Mouse (Mus musculus) C2C12 (cell line): ENCODE measurements at regions not wholly inside any gene's neighbourhood (a gene's known extent, or its start where the extent isn't known, plus 50 kb on each side); places are given as distances from the start of the nearest gene placed in this dataset.

Experiments
- H3K27me3 ChIP-seq: one replicate; pipeline ENCODE4 v1.6.1; 2011; ENCODE audit not compliant: control insufficient read depth, insufficient read depth, insufficient read length
- H3K36me3 ChIP-seq: one replicate; pipeline ENCODE4 v1.6.1; 2011; ENCODE audit not compliant: control insufficient read depth, insufficient read depth
- H3K4me3 ChIP-seq: one replicate; pipeline ENCODE4 v1.5.1; 2011; ENCODE audit warnings: mild to moderate bottlenecking, control low read depth; ENCODE audit not compliant: poor library complexity, insufficient read depth, severe bottlenecking
- H3K79me2 ChIP-seq: one replicate; pipeline ENCODE4 v1.6.1; 2011; ENCODE audit not compliant: control insufficient read depth, insufficient read depth
- H3K79me3 ChIP-seq: one replicate; pipeline ENCODE4 v1.6.1; 2011; ENCODE audit warnings: low read depth, control low read depth
- H3ac ChIP-seq: one replicate; pipeline ENCODE3; 2011; ENCODE audit warnings: low read depth; ENCODE audit not compliant: control insufficient read depth, insufficient read length
- CEBPB ChIP-seq: IDR thresholded peaks from one replicate; pipeline ENCODE4 v1.6.1; 2011; ENCODE audit warnings: low read depth, mild to moderate bottlenecking, control low read depth, moderate library complexity
- CTCF ChIP-seq: IDR thresholded peaks from one replicate; pipeline ENCODE4 v1.5.1; 2011; ENCODE audit not compliant: control insufficient read depth, insufficient read depth, insufficient read length
- FOSL1 ChIP-seq: IDR thresholded peaks from one replicate; pipeline ENCODE4 v1.8.0; 2011; ENCODE audit warnings: mild to moderate bottlenecking, low read length; ENCODE audit not compliant: poor library complexity, insufficient read depth, severe bottlenecking
- MAX ChIP-seq: IDR thresholded peaks from one replicate; pipeline ENCODE4 v1.6.1; 2011; ENCODE audit warnings: mild to moderate bottlenecking, control low read depth
- MYOD1 ChIP-seq: IDR thresholded peaks from one replicate; pipeline ENCODE4 v1.6.1; 2011; ENCODE audit warnings: low read depth; ENCODE audit not compliant: control insufficient read depth, insufficient read length
- MYOG ChIP-seq: IDR thresholded peaks from one replicate; pipeline ENCODE4 v1.6.1; 2011; ENCODE audit not compliant: control insufficient read depth, insufficient read length; ENCODE audit errors: extremely low read depth
- USF1 ChIP-seq: IDR thresholded peaks from one replicate; pipeline ENCODE4 v1.6.1; 2011; ENCODE audit warnings: low read depth, mild to moderate bottlenecking, control low read depth, moderate library complexity

DNA sequence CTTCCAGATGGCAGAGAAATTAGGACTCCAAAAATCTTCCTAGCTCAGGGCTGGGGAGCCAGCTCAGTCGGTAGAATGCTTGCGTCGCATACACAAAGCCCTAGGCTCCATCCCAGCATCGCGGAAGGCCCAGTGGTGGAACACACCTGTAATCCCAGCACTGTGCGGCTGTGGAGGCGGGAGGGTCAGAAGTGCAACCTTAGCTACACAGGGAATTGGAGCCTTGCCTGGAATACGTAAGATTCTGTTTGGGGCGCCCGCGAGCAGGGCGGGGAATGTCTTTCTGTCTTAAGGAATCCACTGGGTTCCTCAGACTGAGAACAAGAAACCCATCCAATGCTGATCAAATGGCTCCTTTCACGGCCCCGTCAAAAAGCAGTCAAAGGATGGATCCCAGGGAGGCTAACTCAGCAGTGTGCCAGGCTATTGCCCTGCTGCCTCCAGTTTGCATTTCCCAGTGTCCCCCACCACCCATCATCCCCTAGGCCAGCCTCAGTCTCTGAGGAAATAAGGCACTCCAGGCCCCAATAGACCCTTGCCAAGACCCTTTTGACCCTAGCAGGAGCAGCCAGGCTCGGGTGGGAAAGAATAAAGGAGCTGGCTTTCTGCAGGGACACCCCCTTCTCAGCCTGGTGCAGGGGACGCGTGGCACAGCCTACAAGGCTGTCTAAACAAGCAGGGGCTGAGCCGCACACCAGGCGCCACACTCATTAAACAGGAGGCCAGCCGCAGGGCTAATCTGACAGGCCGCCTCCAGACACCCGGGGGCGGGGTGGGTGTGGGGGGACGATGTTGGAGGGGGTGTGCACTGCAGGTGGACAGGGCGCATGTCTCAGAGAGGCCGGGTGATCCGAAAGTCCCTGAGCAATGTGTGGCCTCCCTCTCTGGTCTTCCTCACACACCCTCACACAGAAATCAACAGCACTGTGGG lies 407.1 kb downstream of the H2al1j start:
- Histone ChIP-seq H3K27me3 (no peaks in the 10 kb centered on the region), H3K4me3 (no peak overlapping the region)
- TF ChIP-seq MYOG (no peak), FOSL1 (no peak), MAX (no peak), USF1 (no peak)

DNA sequence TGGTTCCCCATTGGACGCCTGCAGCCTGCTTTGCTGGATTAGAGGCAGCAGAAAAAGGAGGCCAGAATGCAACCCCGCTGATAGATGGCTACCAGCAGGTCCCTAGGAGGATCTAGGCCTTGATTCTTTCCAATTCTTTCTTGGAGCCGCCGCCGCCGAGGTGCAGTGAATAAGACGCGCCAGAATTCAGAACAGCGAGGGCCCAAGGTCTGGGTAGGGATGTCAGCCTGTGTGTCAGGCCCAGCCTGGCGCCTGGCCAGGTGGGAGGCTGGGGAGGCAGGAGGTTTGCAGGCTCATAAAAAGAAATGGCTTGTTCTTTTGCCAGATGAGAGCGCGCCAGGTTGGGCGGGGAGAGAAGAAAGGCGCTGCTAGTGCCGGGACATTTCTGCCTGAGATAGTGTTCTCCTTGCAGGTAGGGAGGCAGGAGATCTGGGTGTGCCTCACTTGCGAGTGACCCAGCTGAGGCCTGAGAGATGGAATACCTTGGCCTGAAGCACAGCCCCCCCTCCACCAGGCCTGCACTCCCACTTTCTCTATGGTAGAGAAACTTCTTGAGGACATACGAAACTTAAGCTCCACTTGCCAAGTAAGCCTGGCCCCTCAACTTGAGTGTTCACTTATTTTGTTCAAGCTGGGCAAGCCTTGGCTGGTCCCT lies 408.0 kb downstream of the H2al1j start:
- Histone ChIP-seq H3K27me3 (no peaks in the 10 kb centered on the region), H3K79me3 (no peaks in the 10 kb centered on the region), H3K79me2 (no peaks in the 10 kb centered on the region), H3K36me3 (no peaks in the 10 kb centered on the region), H3K4me3 (no peak overlapping the region), H3ac (no peak overlapping the region)
- TF ChIP-seq CEBPB (no peak), USF1 (no peak), FOSL1 (no peak), MAX (no peak), MYOD1 (no peak), CTCF (no peak), MYOG (no peak)

More for the DNA sequence above, 407.1 kb downstream of the H2al1j start:
- H3ac ChIP-seq, result no peak overlapping the region
- H3K79me3 ChIP-seq, result no peaks in the 10 kb centered on the region
- H3K36me3 ChIP-seq, result no peaks in the 10 kb centered on the region
- no peaks in the 10 kb centered on the region for H3K79me2 ChIP-seq

- H3K27me3 ChIP-seq, result no peaks in the 10 kb centered on the region
- no peak for TF ChIP-seq MYOG
- no peak for TF ChIP-seq USF1
- no peak for TF ChIP-seq MYOD1
- no peak for TF ChIP-seq CTCF
- TF ChIP-seq CEBPB, result no peak
- no peak for TF ChIP-seq FOSL1
- TF ChIP-seq MAX, result no peak
These were observed 408.9 kb downstream of the H2al1j start for GRCm38 (mm10) chrX:11736481-11736880.

DNA sequence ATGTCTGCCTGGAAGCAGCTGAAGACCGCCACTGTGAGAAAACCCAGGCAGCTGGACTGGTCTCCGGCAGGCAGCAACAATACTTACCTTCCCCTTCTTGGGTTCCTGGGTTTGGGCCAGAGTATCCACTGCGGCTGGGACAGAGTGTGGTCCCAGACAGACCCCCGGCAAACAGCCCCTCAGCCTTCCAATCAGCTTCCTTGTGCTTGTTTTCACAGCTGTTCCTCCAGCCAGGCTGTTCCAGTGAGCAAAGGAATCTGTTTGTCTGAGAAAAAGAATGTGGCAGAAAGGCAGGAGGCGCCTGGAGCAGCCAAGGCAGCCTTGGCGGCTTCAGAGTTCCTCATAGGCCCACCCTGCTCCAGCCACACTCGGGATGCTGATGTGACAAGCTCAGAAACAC lies 411.9 kb downstream of the H2al1j start:
- Histone ChIP-seq H3K27me3 (no peaks in the 10 kb centered on the region), H3ac (no peak overlapping the region), H3K79me3 (no peaks in the 10 kb centered on the region), H3K36me3 (no peaks in the 10 kb centered on the region), H3K79me2 (no peaks in the 10 kb centered on the region), H3K4me3 (no peak overlapping the region)
- TF ChIP-seq CTCF, result no peak
- peak; percentile 22 for TF ChIP-seq MYOD1

More at GRCm38 (mm10) chrX:11736481-11736880, 408.9 kb downstream of the H2al1j start:
- Histone ChIP-seq H3K79me3 (no peaks in the 10 kb centered on the region), H3K4me3 (no peak overlapping the region), H3K79me2 (no peaks in the 10 kb centered on the region), H3K36me3 (no peaks in the 10 kb centered on the region), H3ac (no peak overlapping the region)

- no peaks in the 10 kb centered on the region for H3K27me3 ChIP-seq
- TF ChIP-seq FOSL1 (no peak), MYOD1 (no peak), USF1 (no peak), MYOG (no peak), CEBPB (no peak), CTCF (no peak), MAX (no peak)
- no peaks in the 10 kb centered on the region for H3K79me3 ChIP-seq
- no peaks in the 10 kb centered on the region for H3K36me3 ChIP-seq
- no peaks in the 10 kb centered on the region for H3K79me2 ChIP-seq
- no peak overlapping the region for H3K4me3 ChIP-seq
- H3ac ChIP-seq, result no peak overlapping the region
These were observed 414.2 kb downstream of the Bcor start for GRCm38 (mm10) chrX:11745911-11746310.
